In the genomic region with DNA sequence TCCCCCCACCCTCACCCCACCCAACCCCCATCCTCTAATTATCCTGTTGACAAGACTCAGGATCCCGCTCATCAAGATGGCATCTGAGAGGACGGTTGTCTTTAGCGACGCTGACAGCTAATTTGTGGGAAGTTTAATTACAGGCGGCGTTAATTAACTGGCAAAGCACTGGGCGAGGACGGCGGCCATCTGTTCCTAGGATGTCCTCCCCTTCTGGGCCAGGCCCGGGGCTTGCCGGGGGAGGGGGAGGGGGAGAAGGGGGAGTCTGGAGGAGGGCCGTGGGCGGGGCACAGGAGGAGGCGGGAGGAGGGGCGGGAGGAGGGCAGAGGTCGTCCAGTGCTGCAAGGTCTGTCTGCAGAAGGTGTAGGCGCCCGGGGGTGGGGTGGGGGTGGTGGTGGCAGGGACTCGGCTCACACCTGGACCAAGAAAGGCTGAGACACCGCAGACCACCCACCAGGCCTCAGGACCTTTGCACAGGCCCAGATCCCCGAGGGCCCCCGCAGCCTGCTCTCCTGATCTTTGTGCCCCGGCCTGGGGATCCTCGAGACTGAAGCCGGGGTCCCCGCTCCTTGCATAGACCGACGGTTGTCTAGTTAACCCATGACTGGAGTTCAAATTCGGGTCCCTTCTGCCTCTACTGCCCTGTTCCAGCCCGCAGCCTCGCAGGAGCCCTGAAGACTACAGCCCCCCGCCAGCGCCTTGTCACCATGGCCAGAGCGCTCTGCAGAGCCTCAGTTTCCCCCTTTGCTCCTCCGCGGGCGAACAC, we compare ENCODE assay signal across 8 mouse cellular contexts. TPM values are rescaled to one million over a fixed set of nuclear protein-coding genes. Genes with fewer than 3 reads are reported as not detected.
A peak's percentile ranks its signal among the peaks of the same experiment; 100 is the strongest.
DNase-seq lines count a peak whose midpoint lies in the region; ATAC-seq lines count a peak whose summit lies in the region.

No protein-coding gene starts in this region.

- H3K36me3 ChIP-seq in embryonic facial prominence, embryonic 13.5 days: no peaks in the 10 kb centered on the region
- no peaks in the 10 kb centered on the region for H3K36me3 ChIP-seq in neural tube, embryonic 13.5 days

- intact Hi-C loops in heart, postnatal 36 days (cut with DNase I): no loop called here

- no peak for ATAC-seq in embryonic facial prominence, embryonic 13.5 days (ENCODE audit: insufficient number of reproducible peaks, insufficient read depth, low FRiP score, low TSS enrichment, low read depth)
- peak; percentile 17 for ATAC-seq in neural tube, embryonic 13.5 days (ENCODE audit: low read depth)

- H3K4me3 ChIP-seq in embryonic facial prominence, embryonic 13.5 days: peak overlapping the region; percentile 12; the same call in 1 of the 2 replicates
- no peak overlapping the region for H3K4me3 ChIP-seq in neural tube, embryonic 13.5 days

- peaks cover 63% of the 10 kb centered on the region for H3K27me3 ChIP-seq in embryonic facial prominence, embryonic 13.5 days
- peaks cover 46% of the 10 kb centered on the region for H3K27me3 ChIP-seq in neural tube, embryonic 13.5 days

- H3K9me3 ChIP-seq in embryonic facial prominence, embryonic 13.5 days: no peaks in the 10 kb centered on the region
- H3K9me3 ChIP-seq in neural tube, embryonic 13.5 days: no peaks in the 10 kb centered on the region

- 0 out of 2 replicates have a peak overlapping the region, but pooled peaks have one; percentile 32 for H3K9ac ChIP-seq in embryonic facial prominence, embryonic 13.5 days
- H3K9ac ChIP-seq in neural tube, embryonic 13.5 days: peak overlapping the region; percentile 45; the same call in 1 of the 2 replicates

- WGBS in embryonic facial prominence, embryonic 13.5 days: 5% methylated on average over 30 of the region's 37 CpGs
- WGBS in neural tube, embryonic 13.5 days: 6% methylated on average over 33 of the region's 37 CpGs

- H3K4me1 ChIP-seq in embryonic facial prominence, embryonic 13.5 days: peaks cover 33% of the 10 kb centered on the region
- peaks cover 54% of the 10 kb centered on the region for H3K4me1 ChIP-seq in neural tube, embryonic 13.5 days (replicated peaks)

- DNase-seq in heart, adult 11 months: peak; percentile 70
- DNase-seq in heart, postnatal 36 days: no peak
- DNase-seq in ES-CJ7 (ENCODE audit: low read depth, low spot score): peak; percentile 50
- peak; percentile 66 to 72 for DNase-seq in layer of hippocampus, postnatal 10 days (ENCODE audit: low spot score in 2 of 2)
- DNase-seq in frontal cortex, postnatal 25 days (ENCODE audit: low spot score in 2 of 2): no peak
- no peak for DNase-seq in gastrocnemius, postnatal 25 days

- no peak overlapping the region for H3K27ac ChIP-seq in embryonic facial prominence, embryonic 13.5 days
- peak overlapping the region; percentile 53; the same call in 1 of the 2 replicates for H3K27ac ChIP-seq in neural tube, embryonic 13.5 days (replicated peaks)

- peak overlapping the region; percentile 36 for H3K4me2 ChIP-seq in embryonic facial prominence, embryonic 13.5 days
- H3K4me2 ChIP-seq in neural tube, embryonic 13.5 days: peak overlapping the region; percentile 18; the same call in 1 of the 2 replicates

RNA-seq across cellular contexts. Expression of a gene that starts 2.3 kb away (rescaled TPM):
- not detected for total RNA-seq in heart, postnatal 36 days (2021)
- not detected in 2 replicates for polyA plus RNA-seq in embryonic facial prominence, embryonic 13.5 days (2015; fragmentation: Nextera tagmentation; extraction: Ambion mirVana)
- total RNA-seq in layer of hippocampus, postnatal 10 days (2021): not detected
- not detected in 2 replicates for polyA plus RNA-seq in neural tube, embryonic 13.5 days (2015; fragmentation: Nextera tagmentation; extraction: Ambion mirVana)
- not detected for total RNA-seq in gastrocnemius, postnatal 25 days (2021)

RNA-seq across cellular contexts. Expression of a gene that starts 33.6 kb away (rescaled TPM):
- total RNA-seq in heart, postnatal 36 days (2021): 10 to 100 TPM; 45.8 to 47.7 TPM
- polyA plus RNA-seq in embryonic facial prominence, embryonic 13.5 days (2015; fragmentation: Nextera tagmentation; extraction: Ambion mirVana): 120 and 121 TPM in 2 replicates
- 100 to 1,000 TPM; 817 to 911 TPM for total RNA-seq in layer of hippocampus, postnatal 10 days (2021)
- polyA plus RNA-seq in neural tube, embryonic 13.5 days (2015; fragmentation: Nextera tagmentation; extraction: Ambion mirVana): 251 and 260 TPM in 2 replicates
- 10 to 100 TPM; 37.7 to 39.6 TPM for total RNA-seq in gastrocnemius, postnatal 25 days (2021)

RNA-seq across cellular contexts. Expression of a gene that starts 44.3 kb away (rescaled TPM):
- total RNA-seq in heart, postnatal 36 days (2021): under 1 TPM in 1 of 2 experiments, not detected in 1; 0.22 TPM
- polyA plus RNA-seq in embryonic facial prominence, embryonic 13.5 days (2015; fragmentation: Nextera tagmentation; extraction: Ambion mirVana): 3.9 and 5.4 TPM in 2 replicates
- total RNA-seq in layer of hippocampus, postnatal 10 days (2021): 1 to 10 TPM; 1.5 to 1.7 TPM
- polyA plus RNA-seq in neural tube, embryonic 13.5 days (2015; fragmentation: Nextera tagmentation; extraction: Ambion mirVana): 1.0 and 1.7 TPM in 2 replicates
- under 1 TPM; 0.43 to 0.78 TPM for total RNA-seq in gastrocnemius, postnatal 25 days (2021)

Comparison
In these comparisons a context has a peak if more than half of its experiments do, and no peak if none do; other contexts are left out.
1. DNase-seq: peak in heart, adult 11 months (single experiment), ES-CJ7 (single experiment) and layer of hippocampus, postnatal 10 days (2 of 2); none in heart, postnatal 36 days (0 of 2), frontal cortex, postnatal 25 days (0 of 2) and gastrocnemius, postnatal 25 days (single experiment).
2. RNA of a gene that starts 33.6 kb away (total RNA-seq): 817 to 911 TPM in layer of hippocampus, postnatal 10 days; 45.8 to 47.7 TPM in heart, postnatal 36 days and 37.7 to 39.6 TPM in gastrocnemius, postnatal 25 days; every median in the first group is over 10 times any median in the second.